Mouse (Mus musculus): Measurements from ENCODE around the gene Cela3a. TPM values are rescaled to one million over a fixed set of nuclear protein-coding genes. Genes with fewer than 3 reads are reported as not detected.

Gene Cela3a
- polyA plus RNA-seq, 1 experiment: not detected

GRCm38 (mm10) chr4:137367275-137368088 is 42.1 kb downstream of the Cela3a start:
- no peaks in the 10 kb centered on the region for H3K36me3 ChIP-seq (ENCODE audit: control insufficient read depth, insufficient read depth, low read length)
- TF ChIP-seq POLR2A (IDR thresholded peaks at IDR 0.05; ENCODE audit: control insufficient read depth, extremely low read depth, insufficient read depth, low read length, poor library complexity): no peak
- TF ChIP-seq CTCF (IDR thresholded peaks at IDR 0.05; ENCODE audit: borderline replicate concordance, control insufficient read depth, extremely low read depth, insufficient read depth, low read length, poor library complexity): no peak
- H3K4me1 ChIP-seq (replicated peaks; ENCODE audit: control insufficient read depth, insufficient read depth, low read length): peaks cover 31% of the 10 kb centered on the region
- 4% methylated on average over 5 of the region's 5 CpGs for WGBS
- H3K27me3 ChIP-seq (ENCODE audit: control insufficient read depth, insufficient read depth, low read length): no peaks in the 10 kb centered on the region
- peak overlapping the region; percentile 89 for H3K27ac ChIP-seq (ENCODE audit: control insufficient read depth, insufficient read depth, low read length)
- H3K4me3 ChIP-seq (ENCODE audit: control insufficient read depth, insufficient read depth, low read length): no peak overlapping the region
- peak; percentile 49 for DNase-seq

- DNase-seq: no peak
- Histone ChIP-seq H3K4me1 (replicated peaks; ENCODE audit: control insufficient read depth, insufficient read depth, low read length) (peaks cover 31% of the 10 kb centered on the region), H3K27me3 (ENCODE audit: control insufficient read depth, insufficient read depth, low read length) (no peaks in the 10 kb centered on the region), H3K36me3 (ENCODE audit: control insufficient read depth, insufficient read depth, low read length) (no peaks in the 10 kb centered on the region), H3K4me3 (ENCODE audit: control insufficient read depth, insufficient read depth, low read length) (no peak overlapping the region), H3K27ac (ENCODE audit: control insufficient read depth, insufficient read depth, low read length) (peak overlapping the region; percentile 1; the same call in 1 of the 2 replicates)
- no peak for TF ChIP-seq CTCF (IDR thresholded peaks at IDR 0.05; ENCODE audit: borderline replicate concordance, control insufficient read depth, extremely low read depth, insufficient read depth, low read length, poor library complexity)
- no peak for TF ChIP-seq POLR2A (IDR thresholded peaks at IDR 0.05; ENCODE audit: control insufficient read depth, extremely low read depth, insufficient read depth, low read length, poor library complexity)
- WGBS: 93% methylated on average over 4 of the region's 4 CpGs
These were observed 43.5 kb downstream of the Cela3a start for GRCm38 (mm10) chr4:137366097-137366496.

GRCm38 (mm10) chr4:137365356-137366062 is 44.1 kb downstream of the Cela3a start:
- WGBS: 64% methylated on average over 19 of the region's 19 CpGs
- no peak for DNase-seq
- H3K27ac ChIP-seq (ENCODE audit: control insufficient read depth, insufficient read depth, low read length): peak overlapping the region; percentile 1; the same call in 1 of the 2 replicates

GRCm38 (mm10) chr4:137364826-137365225 is 44.8 kb downstream of the Cela3a start:
- TF ChIP-seq CTCF (IDR thresholded peaks at IDR 0.05; ENCODE audit: borderline replicate concordance, control insufficient read depth, extremely low read depth, insufficient read depth, low read length, poor library complexity) (no peak), POLR2A (IDR thresholded peaks at IDR 0.05; ENCODE audit: control insufficient read depth, extremely low read depth, insufficient read depth, low read length, poor library complexity) (no peak)
- Histone ChIP-seq H3K27ac (ENCODE audit: control insufficient read depth, insufficient read depth, low read length) (no peak overlapping the region), H3K4me3 (ENCODE audit: control insufficient read depth, insufficient read depth, low read length) (no peak overlapping the region), H3K27me3 (ENCODE audit: control insufficient read depth, insufficient read depth, low read length) (no peaks in the 10 kb centered on the region), H3K36me3 (ENCODE audit: control insufficient read depth, insufficient read depth, low read length) (no peaks in the 10 kb centered on the region), H3K4me1 (replicated peaks; ENCODE audit: control insufficient read depth, insufficient read depth, low read length) (peaks cover 28% of the 10 kb centered on the region)
- WGBS: 97% methylated on average over 6 of the region's 6 CpGs
- no peak for DNase-seq

More at GRCm38 (mm10) chr4:137365356-137366062, 44.1 kb downstream of the Cela3a start:
- no peaks in the 10 kb centered on the region for H3K27me3 ChIP-seq (ENCODE audit: control insufficient read depth, insufficient read depth, low read length)
- no peaks in the 10 kb centered on the region for H3K36me3 ChIP-seq (ENCODE audit: control insufficient read depth, insufficient read depth, low read length)
- TF ChIP-seq CTCF (IDR thresholded peaks at IDR 0.05; ENCODE audit: borderline replicate concordance, control insufficient read depth, extremely low read depth, insufficient read depth, low read length, poor library complexity) (no peak), POLR2A (IDR thresholded peaks at IDR 0.05; ENCODE audit: control insufficient read depth, extremely low read depth, insufficient read depth, low read length, poor library complexity) (no peak)
- H3K4me1 ChIP-seq (replicated peaks; ENCODE audit: control insufficient read depth, insufficient read depth, low read length): peaks cover 31% of the 10 kb centered on the region
- H3K4me3 ChIP-seq (ENCODE audit: control insufficient read depth, insufficient read depth, low read length): no peak overlapping the region

- WGBS: 89% methylated on average over 3 of the region's 3 CpGs
- TF ChIP-seq POLR2A (IDR thresholded peaks at IDR 0.05; ENCODE audit: control insufficient read depth, extremely low read depth, insufficient read depth, low read length, poor library complexity) (no peak), CTCF (IDR thresholded peaks at IDR 0.05; ENCODE audit: borderline replicate concordance, control insufficient read depth, extremely low read depth, insufficient read depth, low read length, poor library complexity) (no peak)
- H3K27me3 ChIP-seq (ENCODE audit: control insufficient read depth, insufficient read depth, low read length): no peaks in the 10 kb centered on the region
- DNase-seq: no peak
- H3K36me3 ChIP-seq (ENCODE audit: control insufficient read depth, insufficient read depth, low read length): no peaks in the 10 kb centered on the region
- no peak overlapping the region for H3K27ac ChIP-seq (ENCODE audit: control insufficient read depth, insufficient read depth, low read length)
- H3K4me3 ChIP-seq (ENCODE audit: control insufficient read depth, insufficient read depth, low read length): no peak overlapping the region
- H3K4me1 ChIP-seq (replicated peaks; ENCODE audit: control insufficient read depth, insufficient read depth, low read length): peaks cover 20% of the 10 kb centered on the region
These were observed 48.6 kb downstream of the Cela3a start for GRCm38 (mm10) chr4:137360996-137361395.

- Histone ChIP-seq H3K27ac (ENCODE audit: control insufficient read depth, insufficient read depth, low read length) (peak overlapping the region; percentile 86), H3K4me1 (replicated peaks; ENCODE audit: control insufficient read depth, insufficient read depth, low read length) (peaks cover 15% of the 10 kb centered on the region), H3K27me3 (ENCODE audit: control insufficient read depth, insufficient read depth, low read length) (no peaks in the 10 kb centered on the region), H3K4me3 (ENCODE audit: control insufficient read depth, insufficient read depth, low read length) (no peak overlapping the region), H3K36me3 (ENCODE audit: control insufficient read depth, insufficient read depth, low read length) (no peaks in the 10 kb centered on the region)
- TF ChIP-seq POLR2A (IDR thresholded peaks at IDR 0.05; ENCODE audit: control insufficient read depth, extremely low read depth, insufficient read depth, low read length, poor library complexity): no peak
- no peak for TF ChIP-seq CTCF (IDR thresholded peaks at IDR 0.05; ENCODE audit: borderline replicate concordance, control insufficient read depth, extremely low read depth, insufficient read depth, low read length, poor library complexity)
- DNase-seq: peak; percentile 42
- 24% methylated on average over 14 of the region's 14 CpGs for WGBS
These were observed 51.1 kb downstream of the Cela3a start for GRCm38 (mm10) chr4:137358291-137359002.
